In genomic region chr3:88738641-88739040, GRCm38 (mm10) we compare ENCODE assay signal across 9 mouse cellular contexts. TPM values are rescaled to one million over a fixed set of nuclear protein-coding genes. Genes with fewer than 3 reads are reported as not detected.
DNase-seq lines count a peak whose midpoint lies in the region; ATAC-seq and TF ChIP-seq lines count a peak whose summit lies in the region.
"Had no signal": no experiment of that assay in that cellular context is flagged by ENCODE, and none has a peak within 500 bp of the region (broad histone marks: within the 10 kb centered on the region; RNA-seq: fewer than 3 reads in every experiment).

No protein-coding gene starts in this region.

- no peak overlapping the region for H3K4me3 ChIP-seq in MEL (ENCODE audit: control insufficient read depth in 1 of 2, insufficient read depth in 1 of 2, low read depth in 2 of 2, low read length in 2 of 2)
- no peak overlapping the region for H3K4me3 ChIP-seq in bone marrow macrophage, adult 2 months (ENCODE audit: insufficient read depth, low read length)
- H3K4me3 ChIP-seq in limb, embryonic 11.5 days (ENCODE audit: low read depth, low read length), result no peak overlapping the region
- H3K4me3 ChIP-seq: neural tube, embryonic 12.5 days had no signal

- peak; percentile 89 for TF ChIP-seq RAD21 in MEL (IDR thresholded peaks at IDR 0.05; ENCODE audit: low read depth, low read length)

- H3K36me3 ChIP-seq in MEL (ENCODE audit: control insufficient read depth in 1 of 2, insufficient read depth in 2 of 2, low read length in 2 of 2), result no peaks in the 10 kb centered on the region
- no peaks in the 10 kb centered on the region for H3K36me3 ChIP-seq in limb, embryonic 11.5 days (ENCODE audit: control insufficient read depth, insufficient read depth, low read length)

- no peak overlapping the region for H3K4me2 ChIP-seq in limb, embryonic 11.5 days (ENCODE audit: low read depth, severe bottlenecking)
- H3K4me2 ChIP-seq: neural tube, embryonic 12.5 days had no signal

- intact Hi-C loops in left cerebral cortex, postnatal 14 days (cut with DNase I), result loop anchor here (10.0 kb wide), 1 partner anchor 134 kb away; the partner anchor contains the start of gene Arhgef2

- no peaks in the 10 kb centered on the region for H3K79me2 ChIP-seq in MEL (ENCODE audit: control insufficient read depth, insufficient read depth, low read length, poor library complexity)

- TF ChIP-seq CTCF in MEL (IDR thresholded peaks at IDR 0.05 in 2 of 3, conservative IDR thresholded peaks at IDR 0.05 in 1 of 3; ENCODE audit: control insufficient read depth in 1 of 3, insufficient read depth in 1 of 3, low read depth in 2 of 3, low read length in 3 of 3, poor library complexity in 1 of 3, severe bottlenecking in 1 of 3), result peak; percentile 86 to 97 (median 93)
- TF ChIP-seq CTCF in bone marrow macrophage, adult 2 months (IDR thresholded peaks at IDR 0.05; ENCODE audit: low read depth, low read length), result peak; percentile 76

- H3K9ac ChIP-seq in MEL (ENCODE audit: control insufficient read depth, low read depth, low read length, poor library complexity, severe bottlenecking), result no peak overlapping the region
- no peak overlapping the region for H3K9ac ChIP-seq in limb, embryonic 11.5 days (ENCODE audit: low read length)
- H3K9ac ChIP-seq: neural tube, embryonic 12.5 days had no signal

- no peak for TF ChIP-seq EP300 in MEL (IDR thresholded peaks at IDR 0.05; ENCODE audit: low read depth in 1 of 2, low read length in 2 of 2)

- TF ChIP-seq POLR2A in MEL (IDR thresholded peaks at IDR 0.05; ENCODE audit: control insufficient read depth in 1 of 2, insufficient read depth in 1 of 2, low read depth in 1 of 2, low read length in 2 of 2, poor library complexity in 1 of 2), result no peak
- no peak for TF ChIP-seq POLR2A in bone marrow macrophage, adult 2 months (IDR thresholded peaks at IDR 0.05; ENCODE audit: borderline replicate concordance, low read depth, low read length)

- WGBS in limb, embryonic 11.5 days, result 64% methylated on average over 3 of the region's 3 CpGs

- no peaks in the 10 kb centered on the region for H3K4me1 ChIP-seq in MEL (ENCODE audit: control insufficient read depth in 1 of 2, insufficient read depth in 2 of 2, low read length in 2 of 2)
- peaks cover 11% of the 10 kb centered on the region for H3K4me1 ChIP-seq in bone marrow macrophage, adult 2 months (ENCODE audit: control insufficient read depth, insufficient read depth, low read length)
- H3K4me1 ChIP-seq in limb, embryonic 11.5 days (ENCODE audit: control insufficient read depth, insufficient read depth, low read length), result no peaks in the 10 kb centered on the region
- H3K4me1 ChIP-seq: neural tube, embryonic 12.5 days had no signal

- peak; percentile 59 to 69 for DNase-seq in left cerebral cortex, postnatal 14 days (ENCODE audit: low spot score in 2 of 2)
- no peak for DNase-seq in left cerebral cortex, adult 11 months (ENCODE audit: low spot score)
- peak; percentile 87 for DNase-seq in MEL (ENCODE audit: low read depth, low spot score)
- peak; percentile 39 to 47 for DNase-seq in gastrocnemius, adult 8-10 months (ENCODE audit: low spot score in 2 of 2)
- peak; percentile 72 for DNase-seq in limb, embryonic 11.5 days (ENCODE audit: low spot score)
- DNase-seq in right cerebral cortex, postnatal 4 days, result peak; percentile 63
- no peak for DNase-seq in yolk sac, embryonic 10.5 days (ENCODE audit: low spot score)

- no peaks in the 10 kb centered on the region for H3K9me3 ChIP-seq in MEL (replicated peaks; ENCODE audit: insufficient read depth, low read length)
- H3K9me3 ChIP-seq in limb, embryonic 11.5 days (ENCODE audit: control insufficient read depth, low read length), result no peaks in the 10 kb centered on the region
- H3K9me3 ChIP-seq: neural tube, embryonic 12.5 days had no signal

- ATAC-seq in limb, embryonic 11.5 days (ENCODE audit: insufficient number of reproducible peaks, low FRiP score, low TSS enrichment, low read depth), result no peak

- H3K27me3 ChIP-seq in MEL (ENCODE audit: control insufficient read depth in 1 of 2, insufficient read depth in 2 of 2, low read length in 2 of 2), result no peaks in the 10 kb centered on the region
- no peaks in the 10 kb centered on the region for H3K27me3 ChIP-seq in limb, embryonic 11.5 days (ENCODE audit: control insufficient read depth, insufficient read depth, low read length)
- H3K27me3 ChIP-seq: neural tube, embryonic 12.5 days had no signal

- H3K27ac ChIP-seq in MEL (ENCODE audit: control insufficient read depth, low read depth, low read length), result no peak overlapping the region
- no peak overlapping the region for H3K27ac ChIP-seq in bone marrow macrophage, adult 2 months (ENCODE audit: insufficient read depth, low read depth, low read length)
- H3K27ac ChIP-seq in limb, embryonic 11.5 days (replicated peaks; ENCODE audit: low read depth, low read length), result no peak overlapping the region
- H3K27ac ChIP-seq: neural tube, embryonic 12.5 days had no signal

TF ChIP-seq in MEL, 35 proteins besides CTCF, POLR2A, EP300 and RAD21:
- TF ChIP-seq GATA1 (IDR thresholded peaks at IDR 0.05; ENCODE audit: low read depth, low read length) (no peak), ZNF384 (IDR thresholded peaks at IDR 0.05; ENCODE audit: low read depth, low read length) (peak; percentile 32; the same call in 1 of the 2 replicates), UBTF (IDR thresholded peaks at IDR 0.05; ENCODE audit: borderline replicate concordance, insufficient read depth, low read depth, low read length) (no peak), SMC3 (IDR thresholded peaks at IDR 0.05; ENCODE audit: low read depth, low read length) (peak; percentile 88), GABPA (IDR thresholded peaks at IDR 0.05; ENCODE audit: low read depth, low read length) (no peak), MXI1 (IDR thresholded peaks at IDR 0.05; ENCODE audit: low read depth, low read length) (no peak), JUND (IDR thresholded peaks at IDR 0.05; ENCODE audit: low read depth, low read length) (no peak), RCOR1 (IDR thresholded peaks at IDR 0.05; ENCODE audit: low read depth, low read length) (no peak), MYC (IDR thresholded peaks at IDR 0.05; ENCODE audit: low read depth, low read length) (0 out of 2 replicates have a peak, but pooled peaks have one; percentile 44), MAZ (IDR thresholded peaks at IDR 0.05; ENCODE audit: low read depth, low read length) (0 out of 2 replicates have a peak, but pooled peaks have one; percentile 42), TBP (IDR thresholded peaks at IDR 0.05; ENCODE audit: low read depth, low read length) (no peak), POLR2AphosphoS2 (IDR thresholded peaks at IDR 0.05; ENCODE audit: low read length) (no peak), ZC3H11A (IDR thresholded peaks at IDR 0.05; ENCODE audit: low read depth, low read length) (peak; percentile 92), ELF1 (IDR thresholded peaks at IDR 0.05; ENCODE audit: low read depth, low read length) (no peak)
TF ChIP-seq in MEL: peak in this region for 5.

RNA-seq across cellular contexts. Expression of gene Rit1, which starts 22.0 kb away (rescaled TPM):
- 10 to 100 TPM; 45.5 to 47.8 TPM for total RNA-seq in left cerebral cortex, postnatal 14 days (2021)
- total RNA-seq in MEL (2012; rRNA removed), result 28.7 and 38.6 TPM in 2 replicates
- 10 to 100 TPM in 1 of 2 experiments, not detected in 1; 34.1 TPM for polyA plus RNA-seq in MEL (2012; ENCODE audit: insufficient read depth in 1 of 2, insufficient read length in 2 of 2, low read depth in 1 of 2, low replicate concordance in 2 of 2, missing spikeins in 1 of 2)
- 100 and 110 TPM in 2 replicates for polyA plus RNA-seq in bone marrow macrophage, adult 2 months (2012; ENCODE audit: insufficient read depth, insufficient read length, missing spikeins)
- total RNA-seq in gastrocnemius, adult 8-10 months (2022), result 10 to 100 TPM; 18.4 to 27.6 (median 20.6) TPM
- 28.8 and 36.0 TPM in 2 replicates for polyA plus RNA-seq in limb, embryonic 11.5 days (2014; fragmentation: Nextera tagmentation; extraction: Ambion mirVana)

RNA-seq across cellular contexts. Expression of gene Syt11, which starts 36.3 kb away (rescaled TPM):
- 100 to 1,000 TPM; 491 to 530 TPM for total RNA-seq in left cerebral cortex, postnatal 14 days (2021)
- total RNA-seq in MEL (2012; rRNA removed), result 0.19 and 0.56 TPM in 2 replicates
- polyA plus RNA-seq in MEL (2012; ENCODE audit: insufficient read depth in 1 of 2, insufficient read length in 2 of 2, low read depth in 1 of 2, low replicate concordance in 2 of 2, missing spikeins in 1 of 2), result 1 to 10 TPM in 1 of 2 experiments, not detected in 1; 1.4 TPM
- polyA plus RNA-seq in bone marrow macrophage, adult 2 months (2012; ENCODE audit: insufficient read depth, insufficient read length, missing spikeins), result 12.1 and 13.5 TPM in 2 replicates
- 1 to 10 TPM; 4.0 to 6.3 (median 4.6) TPM for total RNA-seq in gastrocnemius, adult 8-10 months (2022)
- 28.7 and 31.0 TPM in 2 replicates for polyA plus RNA-seq in limb, embryonic 11.5 days (2014; fragmentation: Nextera tagmentation; extraction: Ambion mirVana)

RNA-seq across cellular contexts. Expression of gene Khdc4, which starts 53.0 kb away (rescaled TPM):
- 10 to 100 TPM; 53.6 to 55.1 TPM for total RNA-seq in left cerebral cortex, postnatal 14 days (2021)
- 43.4 and 47.4 TPM in 2 replicates for total RNA-seq in MEL (2012; rRNA removed)
- 10 to 100 TPM in 1 of 2 experiments, not detected in 1; 71.0 TPM for polyA plus RNA-seq in MEL (2012; ENCODE audit: insufficient read depth in 1 of 2, insufficient read length in 2 of 2, low read depth in 1 of 2, low replicate concordance in 2 of 2, missing spikeins in 1 of 2)
- 40.7 and 48.4 TPM in 2 replicates for polyA plus RNA-seq in bone marrow macrophage, adult 2 months (2012; ENCODE audit: insufficient read depth, insufficient read length, missing spikeins)
- total RNA-seq in gastrocnemius, adult 8-10 months (2022), result 10 to 100 TPM; 15.5 to 19.1 (median 17.7) TPM
- 110 and 122 TPM in 2 replicates for polyA plus RNA-seq in limb, embryonic 11.5 days (2014; fragmentation: Nextera tagmentation; extraction: Ambion mirVana)

Comparison
In these comparisons a context has a peak if more than half of its experiments do, and no peak if none do; other contexts are left out.
1. DNase-seq: peak in left cerebral cortex, postnatal 14 days (2 of 2), MEL (single experiment), gastrocnemius, adult 8-10 months (2 of 2), limb, embryonic 11.5 days (single experiment) and right cerebral cortex, postnatal 4 days (single experiment); none in left cerebral cortex, adult 11 months (single experiment) and yolk sac, embryonic 10.5 days (single experiment).
2. RNA of gene Syt11, which starts 36.3 kb away (total RNA-seq): 491 to 530 TPM in left cerebral cortex, postnatal 14 days; 4.0 to 6.3 TPM in gastrocnemius, adult 8-10 months and 0.19 to 0.56 TPM in MEL; every median in the first group is over 10 times any median in the second.